In the genomic region with DNA sequence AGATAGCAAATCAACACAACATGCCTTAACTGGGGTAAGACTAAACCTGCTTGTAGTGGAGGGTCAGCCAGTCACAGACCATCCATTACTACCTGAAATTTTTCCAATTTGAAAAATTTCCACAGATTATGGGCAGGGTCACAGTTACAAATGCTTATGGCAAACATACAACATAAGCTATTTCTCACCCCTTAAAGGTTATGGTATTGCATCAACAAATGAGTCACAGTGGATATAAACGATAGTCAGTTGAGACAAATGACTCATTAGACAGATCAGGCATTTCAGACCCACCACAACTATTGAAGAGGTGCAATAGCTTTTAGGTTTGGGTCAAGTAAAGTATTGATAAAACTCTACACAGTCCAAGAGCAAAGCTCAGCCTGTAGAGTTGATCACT, we compare ENCODE assay signal across 17 mouse cellular contexts.
"Had no signal": no experiment of that assay in that cellular context is flagged by ENCODE, and none has a peak within 500 bp of the region (broad histone marks: within the 10 kb centered on the region; RNA-seq: fewer than 3 reads in every experiment).

No protein-coding gene starts in this region.

- DNase-seq: kidney, postnatal 25 days; layer of hippocampus, adult 9-11 months; liver; liver, embryonic 13.5 days; lung, adult 2 months; lung, postnatal 14 days; midbrain, embryonic 14.5 days; right cerebral cortex, postnatal 25 days; spleen, adult 18-20 months; thymus, postnatal 36 days had no signal

- H3K27me3 ChIP-seq: liver, embryonic 13.5 days; neural tube, embryonic 12.5 days; neural tube, embryonic 15.5 days had no signal

- H3K9me3 ChIP-seq: limb, embryonic 10.5 days; limb, embryonic 13.5 days; liver, embryonic 13.5 days; neural tube, embryonic 12.5 days; neural tube, embryonic 15.5 days had no signal

- H3K27ac ChIP-seq: kidney, postnatal 0 days; layer of hippocampus, adult 2 months; limb, embryonic 10.5 days; limb, embryonic 13.5 days; liver, embryonic 13.5 days; neural tube, embryonic 12.5 days; neural tube, embryonic 15.5 days had no signal

- H3K9ac ChIP-seq: limb, embryonic 13.5 days; liver, embryonic 13.5 days; neural tube, embryonic 12.5 days; neural tube, embryonic 15.5 days had no signal

- H3K4me1 ChIP-seq: liver, embryonic 13.5 days had no signal

- H3K36me3 ChIP-seq: limb, embryonic 10.5 days; limb, embryonic 13.5 days; liver, embryonic 13.5 days; neural tube, embryonic 12.5 days; neural tube, embryonic 15.5 days had no signal

- H3K4me3 ChIP-seq: layer of hippocampus, adult 2 months; limb, embryonic 10.5 days; limb, embryonic 13.5 days; liver, embryonic 13.5 days; neural tube, embryonic 12.5 days; neural tube, embryonic 15.5 days had no signal

- H3K4me2 ChIP-seq: limb, embryonic 13.5 days; liver, embryonic 13.5 days; midbrain, embryonic 11.5 days; neural tube, embryonic 12.5 days; neural tube, embryonic 15.5 days had no signal
